Mouse (Mus musculus) heart, embryonic 14.5 days (tissue): Measurements from ENCODE around the gene Zfp366. TPM values are rescaled to one million over a fixed set of nuclear protein-coding genes. Genes with fewer than 3 reads are reported as not detected.
"Not testable (repeated sequence)": the region's sequence is repeated elsewhere in the genome, so short reads cannot be mapped to it uniquely, and the experiment has no call there.

Experiments
- ATAC-seq: fragments of 200-750 bp; cut with Nextera tagmentation; 2 replicates; pipeline ENCODE4 v1.8.0; 2017; ENCODE audit warnings: low read depth, moderate TSS enrichment; ENCODE audit not compliant: insufficient number of reproducible peaks, insufficient read depth, low FRiP score
- H3K27ac ChIP-seq, 2 experiments: fragments of 200-500 bp in 1 of 2; fragments of 300-500 bp in 1 of 2; sonication (generic) in 1 of 2; replicated peaks in 1 of 2; 2 replicates each; pipeline ENCODE4 v1.5.1; 2012 to 2014; ENCODE audit warnings: low read depth in 2 of 2, low read length in 2 of 2, control low read depth in 1 of 2, mild to moderate bottlenecking in 1 of 2, mixed read lengths in 1 of 2; ENCODE audit not compliant: control insufficient read depth in 1 of 2, insufficient read depth in 1 of 2
- H3K27me3 ChIP-seq: fragments of 300-500 bp; sonication (generic); 2 replicates; pipeline ENCODE4 v1.6.1; 2014; ENCODE audit warnings: mild to moderate bottlenecking, low read length, control low read depth; ENCODE audit not compliant: control insufficient read depth, insufficient read depth
- H3K36me3 ChIP-seq: fragments of 300-500 bp; sonication (generic); 2 replicates; pipeline ENCODE4 v1.6.1; 2014; ENCODE audit warnings: mild to moderate bottlenecking, control low read depth, low read length, mixed read lengths; ENCODE audit not compliant: control insufficient read depth, insufficient read depth
- H3K4me1 ChIP-seq, 2 experiments: fragments of 200-500 bp in 1 of 2; fragments of 300-500 bp in 1 of 2; sonication (generic) in 1 of 2; 2 replicates each; pipeline ENCODE4 v1.6.1; 2012 to 2014; ENCODE audit warnings: low read length in 2 of 2, control low read depth in 1 of 2, mixed read lengths in 1 of 2; ENCODE audit not compliant: control insufficient read depth in 2 of 2, insufficient read depth in 2 of 2
- H3K4me2 ChIP-seq: fragments of 300-500 bp; sonication (generic); 2 replicates; pipeline ENCODE4 v1.6.1; 2014; ENCODE audit warnings: mild to moderate bottlenecking, low read length
- H3K4me3 ChIP-seq, 2 experiments: fragments of 200-500 bp in 1 of 2; fragments of 300-500 bp in 1 of 2; sonication (generic) in 1 of 2; 2 replicates each; pipeline ENCODE4 v1.5.1; 2012 to 2014; ENCODE audit warnings: low read length in 2 of 2, mild to moderate bottlenecking in 2 of 2, control low read depth in 1 of 2, low read depth in 1 of 2, moderate library complexity in 1 of 2; ENCODE audit not compliant: control insufficient read depth in 1 of 2, insufficient read depth in 1 of 2
- H3K9ac ChIP-seq: fragments of 300-500 bp; sonication (generic); 2 replicates; pipeline ENCODE4 v1.6.1; 2014; ENCODE audit warnings: mild to moderate bottlenecking, low read length
- H3K9me3 ChIP-seq: fragments of 300-500 bp; sonication (generic); 2 replicates; pipeline ENCODE4 v1.6.1; 2016; ENCODE audit warnings: low read length, control low read depth; ENCODE audit not compliant: control insufficient read depth
- WGBS: fragments of 180-500 bp; shearing (Covaris S2); extraction: QIAGEN DNeasy Blood & Tissue Kit; methylation state at CpG from one replicate; pipeline ENCODE4 v1.1.7; 2014; 5-methylcytosine and 5-hydroxymethylcytosine counted together
- polyA plus RNA-seq: library from polyadenylated mRNA; unstranded; fragments of >200 nt; fragmentation: Nextera tagmentation; extraction: Ambion mirVana; gene quantifications from 2 replicates; pipeline ENCODE4 v1.2.1, GENCODE M21; 2014

Gene Zfp366
- polyA plus RNA-seq, 1 experiment from 2014 or later: 0.95 TPM

DNA sequence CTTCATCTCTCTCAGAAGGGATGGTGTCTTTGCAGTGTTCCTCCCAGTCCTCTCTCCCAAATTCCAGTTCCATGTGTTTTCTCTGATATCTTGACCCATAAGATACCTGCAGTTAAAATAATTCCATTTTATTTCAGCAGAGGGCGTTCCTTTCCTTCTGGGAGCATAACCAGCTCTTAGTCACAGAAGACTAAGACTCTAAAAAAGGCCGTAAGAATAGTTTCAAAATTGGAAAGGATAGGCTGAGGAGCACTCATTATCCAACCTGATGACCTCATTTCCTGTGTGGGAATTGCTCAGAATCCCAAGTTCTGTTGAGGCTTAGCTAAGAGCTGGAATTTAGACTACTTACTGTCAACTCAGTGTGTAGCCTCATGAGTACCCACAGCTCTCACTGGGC, 14.3 kb upstream of the Zfp366 start:
- Histone ChIP-seq H3K4me1 (peaks cover 7 to 20% of the 10 kb centered on the region in 2 experiments), H3K27ac (no peak overlapping the region), H3K4me2 (no peak overlapping the region), H3K4me3 (no peak overlapping the region), H3K9me3 (no peaks in the 10 kb centered on the region), H3K36me3 (no peaks in the 10 kb centered on the region), H3K27me3 (no peaks in the 10 kb centered on the region), H3K9ac (no peak overlapping the region)
- ATAC-seq: no peak
- WGBS: 42% methylated on average over 2 of the region's 2 CpGs

DNA sequence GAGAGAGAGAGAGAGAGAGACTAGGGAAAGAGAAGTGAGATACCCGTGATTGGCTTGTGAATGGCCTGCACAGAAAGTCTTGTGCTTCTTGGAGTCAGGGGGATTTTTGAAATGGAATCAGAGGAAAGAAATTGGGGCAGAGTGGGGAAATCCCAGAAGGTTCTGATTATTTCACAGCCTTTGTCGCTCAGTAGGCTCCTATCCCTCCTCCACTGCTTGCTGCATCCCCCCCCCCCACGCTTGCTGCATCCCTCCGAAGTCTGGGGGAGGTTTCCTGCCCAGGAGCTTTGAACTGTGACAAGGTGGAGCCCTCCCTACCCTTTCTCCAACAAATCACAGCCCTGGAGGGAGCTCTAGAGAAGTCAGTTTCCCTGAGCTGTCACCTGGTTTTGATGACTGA, 10.8 kb upstream of the Zfp366 start:
- H3K27me3 ChIP-seq: no peaks in the 10 kb centered on the region
- no peak overlapping the region for H3K4me3 ChIP-seq
- no peaks in the 10 kb centered on the region for H3K36me3 ChIP-seq
- H3K27ac ChIP-seq: no peak overlapping the region
- no peak overlapping the region for H3K9ac ChIP-seq
- peaks cover 14 to 27% of the 10 kb centered on the region in 2 experiments for H3K4me1 ChIP-seq
- no peak for ATAC-seq
- H3K4me2 ChIP-seq: no peak overlapping the region
- WGBS: 50% methylated on average over 4 of the region's 4 CpGs
- H3K9me3 ChIP-seq: no peaks in the 10 kb centered on the region

GRCm38 (mm10) chr13:99182828-99183227, 1.8 kb upstream of the Zfp366 start:
- peaks cover 20 to 28% of the 10 kb centered on the region in 2 experiments for H3K4me1 ChIP-seq
- not testable (repeated sequence) for H3K9me3 ChIP-seq, ATAC-seq, H3K27me3 ChIP-seq, H3K36me3 ChIP-seq, H3K4me2 ChIP-seq, H3K27ac ChIP-seq, H3K4me3 ChIP-seq, H3K9ac ChIP-seq
- WGBS: 94% methylated on average over 3 of the region's 3 CpGs

- no peak for ATAC-seq
- H3K36me3 ChIP-seq: no peaks in the 10 kb centered on the region
- no peak overlapping the region for H3K4me2 ChIP-seq
- no peak overlapping the region for H3K9ac ChIP-seq
- no peaks in the 10 kb centered on the region for H3K9me3 ChIP-seq
- H3K4me1 ChIP-seq: peaks cover 20 to 26% of the 10 kb centered on the region in 2 experiments
- no peak overlapping the region for H3K4me3 ChIP-seq
- no peaks in the 10 kb centered on the region for H3K27me3 ChIP-seq
- H3K27ac ChIP-seq: no peak overlapping the region
- WGBS: 92% methylated on average over 3 of the region's 3 CpGs
Measured at GRCm38 (mm10) chr13:99183257-99183895, 1.2 kb upstream of the Zfp366 start.

- Histone ChIP-seq H3K9me3 (no peaks in the 10 kb centered on the region), H3K27me3 (no peaks in the 10 kb centered on the region), H3K9ac (peak overlapping the region; percentile 36; the same call in 1 of the 2 replicates), H3K36me3 (no peaks in the 10 kb centered on the region), H3K4me2 (peak overlapping the region; percentile 39), H3K4me3 (peak overlapping the region in 1 of 2 experiments; percentile 13; a peak in 2 of 4 replicates), H3K4me1 (peaks cover 17 to 26% of the 10 kb centered on the region in 2 experiments), H3K27ac (0 out of 4 replicates have a peak overlapping the region, but pooled peaks of 1 of the 2 experiments have one; percentile 31)
- WGBS: 55% methylated on average over 10 of the region's 10 CpGs
- ATAC-seq: no peak
Measured at GRCm38 (mm10) chr13:99185573-99185972, 950 bp downstream of the Zfp366 start.

GRCm38 (mm10) chr13:99186138-99186853, 1.7 kb downstream of the Zfp366 start:
- WGBS: 96% methylated on average over 10 of the region's 10 CpGs
- H3K4me1 ChIP-seq: peaks cover 17 to 30% of the 10 kb centered on the region in 2 experiments
- H3K9me3 ChIP-seq: no peaks in the 10 kb centered on the region
- no peaks in the 10 kb centered on the region for H3K27me3 ChIP-seq
- no peak overlapping the region for H3K27ac ChIP-seq
- H3K9ac ChIP-seq: no peak overlapping the region
- no peaks in the 10 kb centered on the region for H3K36me3 ChIP-seq
- H3K4me2 ChIP-seq: peak overlapping the region; percentile 39; the same call in 1 of the 2 replicates
- no peak for ATAC-seq
- no peak overlapping the region for H3K4me3 ChIP-seq

- 89% methylated on average over 7 of the region's 7 CpGs for WGBS
- Histone ChIP-seq H3K27me3 (no peaks in the 10 kb centered on the region), H3K36me3 (no peaks in the 10 kb centered on the region), H3K4me3 (no peak overlapping the region), H3K9ac (no peak overlapping the region), H3K9me3 (no peaks in the 10 kb centered on the region), H3K4me2 (no peak overlapping the region), H3K4me1 (peaks cover 17 to 30% of the 10 kb centered on the region in 2 experiments), H3K27ac (no peak overlapping the region)
- ATAC-seq: no peak
Measured at GRCm38 (mm10) chr13:99186859-99187258, 2.2 kb downstream of the Zfp366 start.
